Mouse (Mus musculus): ENCODE results near the gene Mc3r. TPM values are rescaled to one million over a fixed set of nuclear protein-coding genes. Genes with fewer than 3 reads are reported as not detected.

The Mc3r gene
- not detected in 2 replicates for polyA plus RNA-seq (2012; rRNA removed)

GRCm38 (mm10) chr2:172248106-172248764 lies at the start of gene Mc3r:
TSS of gene Mc3r (plus strand) at chr2:172248492.
- DNase-seq (ENCODE audit: low spot score) = peak; percentile 22

DNA sequence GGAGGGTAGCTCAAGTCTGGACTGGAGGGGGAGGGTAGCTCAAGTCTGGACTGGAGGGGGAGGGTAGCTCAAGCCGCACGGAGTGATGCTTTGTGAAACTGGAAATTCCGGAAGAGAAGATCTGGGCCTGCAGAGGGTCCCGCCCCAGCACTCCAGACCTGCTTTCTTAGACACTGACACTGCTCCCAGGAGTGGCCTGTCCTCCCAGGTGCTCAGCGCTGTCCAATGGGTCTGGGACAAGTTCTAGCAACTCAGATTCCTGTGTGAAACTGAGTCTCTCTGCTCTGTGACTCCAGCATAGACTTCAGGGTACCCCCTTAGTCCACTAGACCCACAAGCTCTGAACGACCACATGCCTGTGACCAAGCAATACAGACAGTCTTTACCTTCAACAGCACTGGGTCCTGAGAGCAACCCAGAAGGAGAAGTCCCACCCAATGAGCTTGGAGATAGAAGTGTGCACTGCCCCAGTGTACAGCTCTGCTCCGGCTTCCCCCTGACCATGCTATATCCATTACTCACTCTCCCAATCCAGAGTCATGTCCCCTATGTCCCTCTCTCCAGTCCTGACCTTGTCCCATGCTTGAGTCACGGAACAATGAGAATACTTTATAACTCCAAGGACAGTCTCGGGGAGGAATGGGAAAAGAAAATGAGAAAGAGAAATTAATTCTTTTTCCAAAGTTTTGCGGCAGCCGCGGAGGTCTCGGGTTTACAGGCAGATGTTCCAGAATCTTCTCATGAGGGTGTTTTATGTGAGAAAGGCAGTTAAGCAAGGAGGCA lies 46.1 kb upstream of the Mc3r start:
- no peak for DNase-seq (ENCODE audit: low spot score)

DNA sequence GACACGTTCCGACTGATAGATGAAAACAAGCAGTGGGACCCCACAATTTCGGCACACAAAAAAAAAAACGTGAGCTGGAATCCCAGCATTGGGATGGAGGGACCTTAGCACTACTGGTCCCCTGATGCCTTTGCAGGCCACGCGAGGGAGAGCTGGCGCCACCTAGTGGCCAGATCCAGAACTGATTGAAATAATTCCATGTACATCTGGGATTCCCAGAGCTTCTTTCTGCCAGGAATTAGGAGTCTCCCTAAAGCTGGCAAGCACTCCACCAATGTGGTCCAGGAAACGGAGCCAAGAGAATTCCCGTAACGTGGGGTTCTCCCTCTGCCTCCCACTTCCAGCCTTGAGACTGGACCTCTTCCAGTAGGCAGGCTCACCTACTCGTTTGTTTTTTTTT lies 41.3 kb upstream of the Mc3r start:
- DNase-seq (ENCODE audit: low spot score) = peak; percentile 42

- DNase-seq (ENCODE audit: low spot score) = no peak
Measured at GRCm38 (mm10) chr2:172213480-172213879, 34.8 kb upstream of the Mc3r start.

DNA sequence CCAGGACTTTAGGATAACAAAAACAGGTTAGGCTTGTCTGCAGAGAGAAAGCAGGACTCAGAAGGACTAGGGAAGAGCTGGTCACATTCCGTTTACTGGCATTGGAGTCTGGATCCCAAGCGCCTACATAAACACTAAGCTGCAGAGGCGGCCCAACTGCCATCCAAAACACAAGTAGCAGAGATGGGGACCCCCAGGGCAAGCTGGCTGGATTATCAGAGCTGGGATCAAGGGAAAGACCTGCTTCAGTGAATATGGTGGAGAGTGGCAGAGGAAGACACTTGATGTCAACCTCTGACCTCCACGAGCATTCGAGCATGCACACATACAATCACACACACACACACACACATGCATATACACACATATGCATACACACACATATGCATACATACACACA lies 34.0 kb upstream of the Mc3r start:
- DNase-seq (ENCODE audit: low spot score) = no peak

DNA sequence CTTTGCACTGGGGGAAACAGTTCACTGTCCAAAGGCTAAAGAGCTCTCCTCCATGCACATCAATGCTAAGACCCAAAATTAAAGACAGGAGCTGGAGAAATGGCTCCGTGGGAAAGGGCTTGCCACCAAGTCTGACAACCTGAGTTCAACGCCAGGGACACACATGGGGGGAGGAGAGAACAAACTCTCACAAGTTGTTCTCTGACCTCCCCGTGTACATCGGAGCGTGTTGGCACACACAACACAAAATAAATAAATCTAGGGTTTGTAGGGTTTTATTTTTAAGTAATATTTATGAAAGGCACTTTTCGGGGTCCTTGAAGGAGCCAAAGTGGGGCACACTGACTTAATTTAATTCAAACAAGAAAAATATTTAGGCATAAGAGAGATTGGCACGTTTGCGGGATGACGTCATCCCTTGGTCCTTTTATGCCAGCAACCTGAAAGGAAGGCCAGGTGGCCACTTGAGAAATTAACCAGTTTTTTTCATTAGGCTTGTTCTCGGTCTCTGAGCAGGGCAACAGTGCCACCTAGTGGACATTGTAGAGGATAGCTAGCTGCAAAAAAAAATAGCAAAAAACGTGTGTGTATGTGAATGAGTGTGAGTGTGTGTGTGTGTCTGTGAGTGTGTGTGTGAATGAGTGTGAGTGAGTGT lies 32.7 kb upstream of the Mc3r start:
- no peak for DNase-seq (ENCODE audit: low spot score)

- no peak for DNase-seq (ENCODE audit: low spot score)
Measured at GRCm38 (mm10) chr2:172216163-172216915, 32.0 kb upstream of the Mc3r start.

DNA sequence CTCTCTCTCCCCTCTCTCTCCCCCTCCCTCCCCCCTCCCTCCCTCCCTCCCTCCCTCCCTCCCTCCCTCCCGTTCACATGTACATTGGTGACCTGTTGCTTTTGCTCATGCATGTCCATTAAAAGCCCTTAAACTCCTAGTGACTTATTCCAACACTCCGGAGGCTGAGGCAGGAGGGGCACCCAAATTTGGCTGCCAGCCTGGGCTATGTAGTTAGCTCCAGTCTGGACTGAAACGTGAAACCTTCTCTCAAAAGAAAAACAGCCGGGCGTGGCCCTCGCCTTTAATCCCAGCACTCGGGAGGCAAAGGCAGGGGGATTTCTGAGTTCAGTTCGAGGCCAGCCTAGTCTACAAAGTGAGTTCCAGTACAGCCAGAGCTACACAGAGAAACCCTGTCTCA lies 30.4 kb upstream of the Mc3r start:
- no peak for DNase-seq (ENCODE audit: low spot score)

GRCm38 (mm10) chr2:172219186-172219585 lies 29.1 kb upstream of the Mc3r start:
- no peak for DNase-seq (ENCODE audit: low spot score)

- DNase-seq (ENCODE audit: low spot score) = peak; percentile 34
Measured at GRCm38 (mm10) chr2:172221656-172222393, 26.5 kb upstream of the Mc3r start.

DNA sequence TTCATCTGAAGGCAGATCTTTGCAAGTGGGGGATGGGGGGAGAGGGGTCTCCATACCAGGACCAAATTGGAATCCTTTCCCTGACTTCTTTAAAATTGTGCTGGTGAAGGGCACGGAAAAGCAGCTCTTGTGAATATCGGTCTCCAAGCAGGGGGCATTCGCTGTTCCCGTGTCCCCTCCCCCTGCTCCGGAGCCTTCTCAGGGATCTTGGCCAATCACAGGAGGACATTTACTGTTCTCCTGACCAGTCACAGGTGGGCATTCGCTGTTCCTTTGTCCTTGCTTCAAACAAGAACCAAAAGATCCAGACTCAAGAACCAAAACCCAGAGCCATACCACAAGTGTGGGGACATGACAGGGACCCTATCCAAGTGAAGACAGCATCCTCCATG lies 25.9 kb upstream of the Mc3r start:
- no peak for DNase-seq (ENCODE audit: low spot score)

- DNase-seq (ENCODE audit: low spot score) = no peak
Measured at GRCm38 (mm10) chr2:172222891-172223290, 25.4 kb upstream of the Mc3r start.

DNA sequence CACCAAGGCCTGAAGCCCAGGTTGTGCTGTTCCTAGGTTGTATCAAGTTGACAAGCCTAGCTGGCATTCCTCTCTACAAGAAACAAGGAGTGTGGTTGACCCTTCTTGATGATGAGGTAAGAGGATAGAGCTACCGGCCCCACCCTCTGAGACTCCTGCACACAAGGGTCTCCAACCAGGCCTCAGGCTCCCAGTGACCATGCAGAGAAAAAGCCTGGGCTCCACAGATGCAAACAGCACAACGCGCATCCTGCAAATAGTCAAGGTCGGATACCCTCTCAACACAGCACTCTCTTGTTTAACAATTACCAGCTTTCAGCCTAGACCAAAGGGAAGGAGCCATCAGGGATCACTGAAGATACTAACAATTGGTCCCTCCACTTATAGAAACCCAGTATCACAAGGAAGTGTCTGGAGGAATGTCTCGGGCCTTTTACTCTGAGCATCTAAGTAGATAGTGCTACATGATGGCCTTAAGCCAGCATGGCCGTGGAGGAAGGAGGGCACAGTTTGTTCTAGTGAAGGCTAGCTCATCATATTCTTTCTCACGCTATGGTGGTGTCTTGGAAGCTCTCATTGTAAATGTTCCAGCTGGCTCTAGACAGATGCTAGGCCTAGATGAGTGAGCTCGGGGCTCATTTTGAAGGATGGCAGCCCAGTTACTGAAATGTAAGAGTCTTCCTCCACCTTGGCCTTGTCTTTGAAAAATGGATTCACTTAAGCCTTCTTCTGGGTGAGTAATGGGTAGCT lies 24.7 kb upstream of the Mc3r start:
- DNase-seq (ENCODE audit: low spot score) = no peak

- no peak for DNase-seq (ENCODE audit: low spot score)
Measured at GRCm38 (mm10) chr2:172226945-172227344, 21.3 kb upstream of the Mc3r start.

DNA sequence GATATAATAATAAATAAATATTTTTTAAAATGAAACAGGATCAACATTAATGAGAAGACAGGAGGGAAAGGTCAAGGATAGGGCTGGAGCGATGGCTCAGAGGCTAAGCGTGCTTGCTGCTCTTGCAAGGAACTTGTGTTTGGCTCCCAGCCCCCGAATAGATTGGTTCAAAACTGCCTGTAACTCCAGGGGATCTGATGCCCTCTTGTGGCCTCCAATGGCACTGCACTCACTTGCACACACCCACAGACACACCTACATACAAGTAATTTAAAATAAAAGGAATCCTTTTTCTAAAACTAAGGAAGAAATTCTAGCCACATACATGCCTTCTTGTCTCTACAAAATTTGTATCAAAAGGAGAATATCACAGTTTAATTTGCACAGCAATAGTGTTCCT lies 20.5 kb upstream of the Mc3r start:
- DNase-seq (ENCODE audit: low spot score) = no peak

GRCm38 (mm10) chr2:172229190-172229589 lies 19.1 kb upstream of the Mc3r start:
- DNase-seq (ENCODE audit: low spot score) = no peak

DNA sequence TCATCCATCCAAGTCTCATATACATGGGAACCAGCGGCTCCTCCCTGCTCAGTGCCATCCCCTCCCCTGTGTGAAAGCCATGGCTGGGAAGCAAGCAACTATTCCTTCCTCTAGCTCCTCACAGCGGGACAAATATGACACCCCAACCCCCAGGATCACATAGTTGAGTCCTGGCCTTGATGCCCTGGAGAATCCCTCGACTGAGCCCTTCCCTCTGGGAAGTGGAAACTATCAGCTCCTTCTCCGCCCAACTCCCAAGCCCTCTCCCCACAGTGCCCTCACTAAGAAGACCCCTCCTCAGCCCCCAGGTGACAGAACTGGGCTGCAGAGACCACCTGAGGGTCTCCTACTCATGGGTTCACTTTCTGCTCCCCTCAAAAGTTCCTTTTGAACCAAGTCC lies 18.2 kb upstream of the Mc3r start:
- DNase-seq (ENCODE audit: low spot score) = no peak

- DNase-seq (ENCODE audit: low spot score) = no peak
Measured at GRCm38 (mm10) chr2:172238220-172238619, 10.1 kb upstream of the Mc3r start.

- DNase-seq (ENCODE audit: low spot score) = peak; percentile 23
Measured at GRCm38 (mm10) chr2:172241031-172241430, 7.3 kb upstream of the Mc3r start.

GRCm38 (mm10) chr2:172245497-172245896 lies 2.8 kb upstream of the Mc3r start:
- no peak for DNase-seq (ENCODE audit: low spot score)

- DNase-seq (ENCODE audit: low spot score) = no peak
Measured at GRCm38 (mm10) chr2:172249336-172249735, 1.0 kb downstream of the Mc3r start.
